Mouse (Mus musculus) thymus, adult 2 months (tissue): Measurements from ENCODE around the gene Phf21a. TPM values are rescaled to one million over a fixed set of nuclear protein-coding genes. Genes with fewer than 3 reads are reported as not detected.

Experiments used
- DNase-seq: peaks from one replicate; pipeline ENCODE4 v3.0.0; 2021
- H3K27ac ChIP-seq: fragments of 200-500 bp; 2 replicates; pipeline ENCODE4 v1.5.1; 2012; ENCODE audit warnings: low read length, control low read depth; ENCODE audit not compliant: control insufficient read depth, insufficient read depth
- H3K27me3 ChIP-seq: fragments of 200-500 bp; 2 replicates; pipeline ENCODE4 v1.6.1; 2012; ENCODE audit warnings: mild to moderate bottlenecking, low read length, moderate library complexity, mixed read lengths; ENCODE audit not compliant: control insufficient read depth, insufficient read depth
- H3K36me3 ChIP-seq: fragments of 200-500 bp; 2 replicates; pipeline ENCODE4 v1.6.1; 2012; ENCODE audit warnings: mild to moderate bottlenecking, low read length, moderate library complexity; ENCODE audit not compliant: control insufficient read depth, insufficient read depth
- H3K4me1 ChIP-seq: fragments of 200-500 bp; replicated peaks from 2 replicates; pipeline ENCODE4 v1.6.1; 2012; ENCODE audit warnings: low read length; ENCODE audit not compliant: control insufficient read depth, insufficient read depth
- H3K4me3 ChIP-seq: fragments of 200-500 bp; 2 replicates; pipeline ENCODE4 v1.5.1; 2012; ENCODE audit warnings: mild to moderate bottlenecking, low read length, control low read depth, moderate library complexity; ENCODE audit not compliant: control insufficient read depth, insufficient read depth
- CTCF ChIP-seq: fragments of 200-500 bp; IDR thresholded peaks from 2 replicates; pipeline ENCODE4 v1.5.1; 2012; ENCODE audit warnings: mild to moderate bottlenecking, control low read depth, low read length, moderate library complexity, borderline replicate concordance; ENCODE audit not compliant: control insufficient read depth, poor library complexity, insufficient read depth; ENCODE audit errors: extremely low read depth
- POLR2A ChIP-seq: fragments of 200-500 bp; IDR thresholded peaks from 2 replicates; pipeline ENCODE4 v1.6.1; 2012; ENCODE audit warnings: mild to moderate bottlenecking, low read length, control low read depth, moderate library complexity; ENCODE audit not compliant: control insufficient read depth, poor library complexity, insufficient read depth; ENCODE audit errors: extremely low read depth
- WGBS: fragments of 180-500 bp; shearing (Covaris S2); methylation state at CpG from one replicate; pipeline ENCODE4 v1.1.7; 2018; 5-methylcytosine and 5-hydroxymethylcytosine counted together
- polyA plus RNA-seq: library from polyadenylated mRNA; depleted of rRNA; stranded (reverse); fragments of >200 nt; gene quantifications from 2 replicates; pipeline ENCODE4 v1.2.3, GENCODE M21; 2012

Phf21a gene
- polyA plus RNA-seq, 1 experiment = 81.6 TPM

GRCm38 (mm10) chr2:92322669-92323068 lies 229.8 kb downstream of the Phf21a start:
- no peaks in the 10 kb centered on the region; the same call in 1 of the 2 replicates for H3K4me1 ChIP-seq
- 95% methylated on average over 2 of the region's 2 CpGs for WGBS
- H3K27me3 ChIP-seq = no peaks in the 10 kb centered on the region
- no peaks in the 10 kb centered on the region for H3K36me3 ChIP-seq
- H3K27ac ChIP-seq = no peak overlapping the region
- no peak for TF ChIP-seq POLR2A
- no peak for TF ChIP-seq CTCF
- DNase-seq = peak; percentile 58
- no peak overlapping the region for H3K4me3 ChIP-seq

GRCm38 (mm10) chr2:92325676-92326075 lies 232.8 kb downstream of the Phf21a start:
- TF ChIP-seq CTCF = no peak
- TF ChIP-seq POLR2A = no peak
- Histone ChIP-seq H3K36me3 (peaks cover 10% of the 10 kb centered on the region), H3K4me1 (no peaks in the 10 kb centered on the region; the same call in 1 of the 2 replicates), H3K4me3 (no peak overlapping the region), H3K27ac (no peak overlapping the region), H3K27me3 (no peaks in the 10 kb centered on the region)
- WGBS = 98% methylated on average over 7 of the region's 7 CpGs
- no peak for DNase-seq

DNA sequence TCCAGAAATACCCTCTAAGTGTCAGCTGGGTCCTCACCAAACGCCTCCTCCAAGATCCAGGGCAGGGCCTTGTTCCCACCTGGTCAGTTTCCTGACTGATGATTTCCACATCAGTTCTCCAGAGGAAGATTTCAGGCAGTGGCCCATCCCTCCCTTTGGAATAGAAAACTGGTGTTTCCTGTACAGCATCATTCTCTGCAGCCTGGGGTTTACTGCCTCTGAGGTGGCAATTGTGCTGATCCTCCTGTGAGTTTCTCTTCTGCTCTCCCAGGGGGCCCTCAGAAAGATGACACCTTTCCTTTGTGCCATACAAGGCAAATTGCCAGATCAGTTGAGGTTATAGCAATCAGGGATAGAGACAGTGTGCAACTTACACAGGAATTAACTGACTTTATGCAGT lies 233.3 kb downstream of the Phf21a start:
- Histone ChIP-seq H3K4me1 (no peaks in the 10 kb centered on the region; the same call in 1 of the 2 replicates), H3K4me3 (no peak overlapping the region), H3K27ac (no peak overlapping the region), H3K27me3 (no peaks in the 10 kb centered on the region), H3K36me3 (peaks cover 15% of the 10 kb centered on the region)
- DNase-seq = no peak
- TF ChIP-seq CTCF = no peak
- TF ChIP-seq POLR2A = no peak
- WGBS = 100% methylated on average over 1 of the region's 1 CpGs

DNA sequence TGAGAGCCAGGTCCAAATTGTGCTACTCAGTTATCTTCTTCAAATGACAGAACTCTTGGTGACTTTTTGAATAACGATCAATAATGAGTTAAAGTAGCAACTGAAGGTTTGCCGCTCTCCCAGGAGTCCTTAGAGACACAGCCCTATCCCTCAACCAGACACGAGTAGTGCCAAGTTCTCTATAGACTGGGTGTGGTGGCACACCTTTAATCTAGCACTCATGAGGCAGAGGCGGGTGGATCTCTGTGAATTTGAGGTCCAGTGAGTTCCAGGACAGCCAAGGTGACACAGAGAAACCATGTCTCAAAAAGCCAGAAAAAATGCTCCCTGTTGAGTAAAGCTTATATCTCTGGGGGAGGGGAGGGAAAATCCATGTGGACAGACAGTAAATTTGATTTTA lies 234.7 kb downstream of the Phf21a start:
- Histone ChIP-seq H3K27ac (no peak overlapping the region), H3K4me3 (no peak overlapping the region), H3K27me3 (no peaks in the 10 kb centered on the region), H3K4me1 (no peaks in the 10 kb centered on the region; the same call in 1 of the 2 replicates), H3K36me3 (peaks cover 24% of the 10 kb centered on the region)
- no peak for TF ChIP-seq POLR2A
- no peak for TF ChIP-seq CTCF
- DNase-seq = no peak
- WGBS = 96% methylated on average over 4 of the region's 4 CpGs

GRCm38 (mm10) chr2:92328206-92328605 lies 235.3 kb downstream of the Phf21a start:
- TF ChIP-seq CTCF (no peak), POLR2A (no peak)
- WGBS = 95% methylated on average over 8 of the region's 8 CpGs

GRCm38 (mm10) chr2:92330840-92331239 lies 237.9 kb downstream of the Phf21a start:
- no peak for TF ChIP-seq POLR2A
- TF ChIP-seq CTCF = no peak
- H3K27ac ChIP-seq = no peak overlapping the region
- WGBS = 70% methylated on average over 2 of the region's 2 CpGs
- H3K4me1 ChIP-seq = no peaks in the 10 kb centered on the region
- peak; percentile 33 for DNase-seq
- no peak overlapping the region for H3K4me3 ChIP-seq
- H3K36me3 ChIP-seq = peaks cover 29% of the 10 kb centered on the region
- no peaks in the 10 kb centered on the region for H3K27me3 ChIP-seq

More at GRCm38 (mm10) chr2:92328206-92328605, 235.3 kb downstream of the Phf21a start:
- no peak overlapping the region for H3K27ac ChIP-seq
- H3K36me3 ChIP-seq = peaks cover 25% of the 10 kb centered on the region
- H3K27me3 ChIP-seq = no peaks in the 10 kb centered on the region
- no peaks in the 10 kb centered on the region; the same call in 1 of the 2 replicates for H3K4me1 ChIP-seq
- no peak for DNase-seq
- H3K4me3 ChIP-seq = no peak overlapping the region

- peaks cover 29% of the 10 kb centered on the region for H3K36me3 ChIP-seq
- WGBS = 92% methylated on average over 2 of the region's 2 CpGs
- no peak for DNase-seq
Observed at GRCm38 (mm10) chr2:92331410-92331809, 238.5 kb downstream of the Phf21a start.

More at GRCm38 (mm10) chr2:92331410-92331809, 238.5 kb downstream of the Phf21a start:
- Histone ChIP-seq H3K4me3 (no peak overlapping the region), H3K27me3 (no peaks in the 10 kb centered on the region), H3K27ac (no peak overlapping the region), H3K4me1 (no peaks in the 10 kb centered on the region)
- TF ChIP-seq POLR2A = no peak
- TF ChIP-seq CTCF = no peak
